Mouse (Mus musculus): ENCODE measurements around the gene Taf4. TPM values are rescaled to one million over a fixed set of nuclear protein-coding genes. Genes with fewer than 3 reads are reported as not detected.

Taf4 gene
- total RNA-seq, 2 experiments from 2014 or later, result 15.5 to 21.3 TPM

- DNase-seq, result no peak
- intact Hi-C loops (cut with DNase I), result no loop called here
These were observed 9.2 kb upstream of the Taf4 start for GRCm38 (mm10) chr2:179985695-179986094.

GRCm38 (mm10) chr2:179984830-179985229 lies 8.4 kb upstream of the Taf4 start:
- no peak for DNase-seq
- intact Hi-C loops (cut with DNase I), result no loop called here

GRCm38 (mm10) chr2:179982715-179983114 lies 6.3 kb upstream of the Taf4 start:
- DNase-seq, result no peak
- intact Hi-C loops (cut with DNase I), result no loop called here

GRCm38 (mm10) chr2:179980616-179981015 lies 4.2 kb upstream of the Taf4 start:
- intact Hi-C loops (cut with DNase I), result no loop called here
- DNase-seq, result no peak

GRCm38 (mm10) chr2:179979836-179980235 lies 3.4 kb upstream of the Taf4 start:
- DNase-seq, result no peak

GRCm38 (mm10) chr2:179978250-179978649 lies 1.8 kb upstream of the Taf4 start:
- no peak for DNase-seq
- intact Hi-C loops (cut with DNase I), result loop anchor here (5.0 kb wide), 2 partner anchors 139 to 294 kb away; partner anchors contain the start of genes Cables2 and Osbpl2

More at GRCm38 (mm10) chr2:179979836-179980235, 3.4 kb upstream of the Taf4 start:
- intact Hi-C loops (cut with DNase I), result loop anchor here (5.0 kb wide), 2 partner anchors 137 to 292 kb away; partner anchors contain the start of genes Cables2 and Osbpl2

- intact Hi-C loops (cut with DNase I), result loop anchor here (1.0 to 5.0 kb wide), 4 partner anchors 47 to 295 kb away; partner anchors contain the start of genes Cables2, Lsm14b, Osbpl2 and Psma7
- DNase-seq, result no peak
These were observed 1.0 kb upstream of the Taf4 start for GRCm38 (mm10) chr2:179977344-179978025.

- intact Hi-C loops (cut with DNase I), result loop anchor here (2.0 to 5.0 kb wide), 3 partner anchors 67 to 296 kb away; partner anchors contain the start of genes Cables2, Osbpl2, Psma7 and Ss18l1
- DNase-seq, result no peak
These were observed 185 bp downstream of the Taf4 start for GRCm38 (mm10) chr2:179976295-179976627.

GRCm38 (mm10) chr2:179975851-179976250 lies 595 bp downstream of the Taf4 start:
- intact Hi-C loops (cut with DNase I), result loop anchor here (2.0 to 5.0 kb wide), 3 partner anchors 67 to 296 kb away; partner anchors contain the start of genes Cables2, Osbpl2, Psma7 and Ss18l1
- DNase-seq, result no peak

GRCm38 (mm10) chr2:179974651-179975471 lies 1.6 kb downstream of the Taf4 start:
- intact Hi-C loops (cut with DNase I), result loop anchor here (5.0 kb wide), 3 partner anchors 58 to 297 kb away; partner anchors contain the start of genes Cables2 and Osbpl2
- DNase-seq, result peak in 1 of 2 experiments; percentile 43

GRCm38 (mm10) chr2:179973871-179974628 lies 2.4 kb downstream of the Taf4 start:
- DNase-seq, result peak; percentile 38 to 39
- intact Hi-C loops (cut with DNase I), result loop anchor here (5.0 kb wide), 1 partner anchor 57 kb away; no protein-coding TSS in a partner anchor

GRCm38 (mm10) chr2:179972406-179972805 lies 4.0 kb downstream of the Taf4 start:
- no peak for DNase-seq
- intact Hi-C loops (cut with DNase I), result loop anchor here (5.0 kb wide), 1 partner anchor 55 kb away; no protein-coding TSS in a partner anchor

- intact Hi-C loops (cut with DNase I), result loop anchor here (5.0 kb wide), 1 partner anchor 55 kb away; no protein-coding TSS in a partner anchor
- DNase-seq, result no peak
These were observed 4.6 kb downstream of the Taf4 start for GRCm38 (mm10) chr2:179971891-179972290.

GRCm38 (mm10) chr2:179969137-179969536 lies 7.3 kb downstream of the Taf4 start:
- no peak for DNase-seq
- intact Hi-C loops (cut with DNase I), result no loop called here

- no peak for DNase-seq
- intact Hi-C loops (cut with DNase I), result no loop called here
These were observed 8.8 kb downstream of the Taf4 start for GRCm38 (mm10) chr2:179967633-179968032.

- intact Hi-C loops (cut with DNase I), result no loop called here
- DNase-seq, result no peak
These were observed 15.0 kb downstream of the Taf4 start for GRCm38 (mm10) chr2:179961420-179961819.

- intact Hi-C loops (cut with DNase I), result no loop called here
- no peak for DNase-seq
These were observed 16.1 kb downstream of the Taf4 start for GRCm38 (mm10) chr2:179960327-179960726.

- DNase-seq, result peak in 1 of 2 experiments; percentile 29
- intact Hi-C loops (cut with DNase I), result no loop called here
These were observed 17.1 kb downstream of the Taf4 start for GRCm38 (mm10) chr2:179959391-179959790.

- intact Hi-C loops (cut with DNase I), result no loop called here
- DNase-seq, result no peak
These were observed 24.6 kb downstream of the Taf4 start for GRCm38 (mm10) chr2:179951542-179952524.

Measured in heart, postnatal 36 days (tissue).